Mouse (Mus musculus) ES-E14 (cell line): ENCODE measurements around the gene Catip. TPM values are rescaled to one million over a fixed set of nuclear protein-coding genes. Genes with fewer than 3 reads are reported as not detected.
A peak's percentile ranks its signal among the peaks of the same experiment; 100 is the strongest.

Experiments used
- DNase-seq: peaks from one replicate; pipeline ENCODE4 v3.0.0-alpha.2; 2013; ENCODE audit warnings: low read depth, low spot score
- H3K27ac ChIP-seq: 2 replicates; pipeline ENCODE4 v1.5.1; 2012; ENCODE audit warnings: low read depth, mild to moderate bottlenecking, low read length, moderate library complexity, mixed read lengths; ENCODE audit not compliant: poor library complexity, insufficient read depth, severe bottlenecking
- H3K36me3 ChIP-seq: 2 replicates; pipeline ENCODE4 v1.6.1; 2012; ENCODE audit warnings: mild to moderate bottlenecking, low read length, moderate library complexity, mixed read lengths; ENCODE audit not compliant: control insufficient read depth, poor library complexity, insufficient read depth, severe bottlenecking
- H3K4me1 ChIP-seq, 2 experiments: fragments of 150-350 bp in 1 of 2; sonication (generic) in 1 of 2; 2 replicates each; pipeline ENCODE4 v1.6.1; 2012; ENCODE audit warnings: low read length in 2 of 2, mild to moderate bottlenecking in 1 of 2, mixed read lengths in 1 of 2; ENCODE audit not compliant: control insufficient read depth in 2 of 2, insufficient read depth in 2 of 2, poor library complexity in 1 of 2
- H3K4me3 ChIP-seq, 2 experiments: fragments of 150-350 bp in 1 of 2; sonication (generic) in 1 of 2; 2 replicates each; pipeline ENCODE4 v1.5.1; 2012; ENCODE audit warnings: low read length in 2 of 2, low read depth in 1 of 2, mild to moderate bottlenecking in 1 of 2, mixed read lengths in 1 of 2; ENCODE audit not compliant: insufficient read depth in 1 of 2, poor library complexity in 1 of 2, severe bottlenecking in 1 of 2
- H3K9ac ChIP-seq: 2 replicates; pipeline ENCODE4 v1.6.1; 2012; ENCODE audit warnings: low read depth, mild to moderate bottlenecking, low read length, mixed read lengths; ENCODE audit not compliant: poor library complexity, insufficient read depth, severe bottlenecking
- H3K9me3 ChIP-seq: fragments of 150-350 bp; sonication (generic); 2 replicates; pipeline ENCODE4 v1.6.1; 2012; ENCODE audit warnings: low read depth, mild to moderate bottlenecking, low read length; ENCODE audit not compliant: control insufficient read depth, insufficient read depth
- CHD2 ChIP-seq: IDR thresholded peaks from 2 replicates; pipeline ENCODE4 v1.6.1; 2014; ENCODE audit warnings: mild to moderate bottlenecking, low read depth, low read length, inconsistent platforms
- HCFC1 ChIP-seq: IDR thresholded peaks from 2 replicates; pipeline ENCODE4 v1.6.1; 2012; ENCODE audit warnings: low read length, inconsistent platforms, borderline replicate concordance; ENCODE audit not compliant: insufficient read depth
- MAFK ChIP-seq: IDR thresholded peaks from 2 replicates; pipeline ENCODE4 v1.6.1; 2014; ENCODE audit warnings: mild to moderate bottlenecking, low read depth, low read length, inconsistent platforms; ENCODE audit not compliant: insufficient read depth
- ZC3H11A ChIP-seq: IDR thresholded peaks from 2 replicates; pipeline ENCODE4 v1.6.1; 2012; ENCODE audit warnings: low read depth, mild to moderate bottlenecking, inconsistent platforms, low read length, borderline replicate concordance
- ZNF384 ChIP-seq: IDR thresholded peaks from 2 replicates; pipeline ENCODE4 v1.6.1; 2012; ENCODE audit warnings: low read depth, low read length, inconsistent platforms
- in situ Hi-C, 2 experiments: fragments of 600-800 bp; cut with MboI; formaldehyde crosslinking; loops; one replicate each; pipeline ENCODE4 v1.15.1; 2025; ENCODE audit warnings: low sequenced_read_pairs in 2 of 2, inconsistent platforms in 1 of 2; ENCODE audit not compliant: unreplicated experiment in 2 of 2
- total RNA-seq: library from RNA; depleted of rRNA; stranded (reverse); fragments of 300-350 nt; gene quantifications from 2 replicates; pipeline ENCODE4 v1.2.3, GENCODE M21; 2012

Gene Catip
- total RNA-seq, 1 experiment = 7.3 TPM

- no peak overlapping the region for H3K4me3 ChIP-seq
- DNase-seq = no peak
- H3K9me3 ChIP-seq = no peaks in the 10 kb centered on the region
- H3K27ac ChIP-seq = no peak overlapping the region
- in situ Hi-C loops = no loop called here
- H3K36me3 ChIP-seq = no peaks in the 10 kb centered on the region
- no peak overlapping the region for H3K9ac ChIP-seq
- TF ChIP-seq MAFK = no peak
- no peak for TF ChIP-seq CHD2
- TF ChIP-seq ZNF384 = no peak
- no peak for TF ChIP-seq ZC3H11A
- TF ChIP-seq HCFC1 = no peak
- H3K4me1 ChIP-seq = peaks cover 0 to 27% of the 10 kb centered on the region in 2 experiments; a peak in 3 of 4 replicates
Observed at GRCm38 (mm10) chr1:74384525-74384924, 22.6 kb downstream of the Catip start.

- peaks cover 0 to 29% of the 10 kb centered on the region in 2 experiments; a peak in 3 of 4 replicates for H3K4me1 ChIP-seq
- in situ Hi-C loops = no loop called here
- no peak overlapping the region for H3K4me3 ChIP-seq
- no peaks in the 10 kb centered on the region for H3K9me3 ChIP-seq
- H3K9ac ChIP-seq = no peak overlapping the region
- no peak overlapping the region for H3K27ac ChIP-seq
- H3K36me3 ChIP-seq = no peaks in the 10 kb centered on the region
- no peak for DNase-seq
- TF ChIP-seq CHD2 (no peak), HCFC1 (no peak), ZNF384 (no peak), MAFK (no peak), ZC3H11A (no peak)
Observed at GRCm38 (mm10) chr1:74385064-74385463, 23.2 kb downstream of the Catip start.

GRCm38 (mm10) chr1:74385531-74385930, 23.6 kb downstream of the Catip start:
- TF ChIP-seq CHD2 (no peak), ZC3H11A (no peak), HCFC1 (no peak)
- Histone ChIP-seq H3K4me1 (peaks cover 0 to 29% of the 10 kb centered on the region in 2 experiments; a peak in 3 of 4 replicates), H3K36me3 (no peaks in the 10 kb centered on the region), H3K9me3 (no peaks in the 10 kb centered on the region), H3K27ac (no peak overlapping the region), H3K4me3 (no peak overlapping the region), H3K9ac (no peak overlapping the region)
- DNase-seq = no peak
- in situ Hi-C loops = no loop called here

- no peaks in the 10 kb centered on the region for H3K9me3 ChIP-seq
- peaks cover 0 to 26% of the 10 kb centered on the region in 2 experiments for H3K4me1 ChIP-seq
- DNase-seq = no peak
- no peaks in the 10 kb centered on the region for H3K36me3 ChIP-seq
- in situ Hi-C loops = no loop called here
- H3K4me3 ChIP-seq = peak overlapping the region; percentile 51 to 59
- TF ChIP-seq CHD2 (no peak), HCFC1 (no peak), ZNF384 (no peak), MAFK (no peak), ZC3H11A (no peak)
- peak overlapping the region; percentile 29; the same call in 1 of the 2 replicates for H3K9ac ChIP-seq
- H3K27ac ChIP-seq = peak overlapping the region; percentile 93
Observed at GRCm38 (mm10) chr1:74386363-74386713, 24.4 kb downstream of the Catip start.

- DNase-seq = peak; percentile 96
- peak overlapping the region; percentile 58; the same call in 1 of the 2 replicates for H3K9ac ChIP-seq
- no peaks in the 10 kb centered on the region for H3K36me3 ChIP-seq
- TF ChIP-seq CHD2 (no peak), ZC3H11A (peak; percentile 69)
- H3K9me3 ChIP-seq = no peaks in the 10 kb centered on the region
- peak overlapping the region; percentile 93 for H3K27ac ChIP-seq
- peaks cover 0 to 26% of the 10 kb centered on the region in 2 experiments for H3K4me1 ChIP-seq
- H3K4me3 ChIP-seq = peak overlapping the region; percentile 51 to 59
- in situ Hi-C loops = no loop called here
Observed at GRCm38 (mm10) chr1:74386714-74387385, 24.9 kb downstream of the Catip start.
